Mouse (Mus musculus) thymus, adult 18-20 months (tissue): ENCODE results near the gene Cacna1e.

Experiments used
- DNase-seq, 2 experiments: peaks; one replicate each; pipeline ENCODE4 v3.0.0; 2022; ENCODE audit warnings: mixed read lengths in 2 of 2

Cacna1e gene

DNA sequence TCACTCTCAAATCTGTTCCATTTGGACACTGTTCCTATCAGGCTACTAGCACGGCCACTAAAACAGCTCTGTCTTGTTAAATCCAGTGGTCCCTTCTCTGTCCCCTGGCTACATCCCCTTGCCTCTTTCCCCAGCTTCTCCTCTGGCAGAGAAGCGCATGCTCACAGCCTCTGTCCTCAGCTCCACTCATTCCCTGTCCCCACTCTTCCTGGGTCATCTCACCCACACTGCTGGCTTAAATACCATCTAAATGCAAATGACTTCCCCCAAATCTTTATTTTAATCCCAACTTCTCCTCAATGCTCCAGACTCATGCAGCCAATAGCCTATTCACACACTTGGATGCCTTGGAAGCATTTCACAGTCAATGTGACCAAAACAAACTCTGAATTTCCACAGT lies 407.6 kb downstream of the Cacna1e start:
- DNase-seq: no peak

DNA sequence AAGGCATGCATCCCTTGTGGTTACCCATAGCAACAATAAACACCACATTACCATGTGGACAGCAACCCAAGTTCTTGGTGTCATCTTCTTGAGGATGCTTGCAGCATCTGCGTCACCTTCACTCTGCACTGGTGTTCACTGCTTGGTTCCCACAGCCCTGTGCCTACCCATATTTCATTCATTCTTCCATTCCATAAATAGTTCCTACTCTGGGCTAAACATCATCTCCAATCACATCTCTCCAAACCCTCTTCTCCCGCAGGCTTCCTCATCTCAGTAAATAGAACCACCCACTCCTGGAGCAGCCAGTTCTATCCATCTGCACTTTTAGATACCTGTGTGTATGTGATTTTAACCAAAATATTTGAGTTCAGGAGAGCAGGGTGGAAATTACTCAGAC lies 408.6 kb downstream of the Cacna1e start:
- DNase-seq: no peak

- no peak for DNase-seq
Observed at GRCm38 (mm10) chr1:154474156-154474555, 410.1 kb downstream of the Cacna1e start.

- no peak for DNase-seq
Observed at GRCm38 (mm10) chr1:154467265-154467664, 417.0 kb downstream of the Cacna1e start.

DNA sequence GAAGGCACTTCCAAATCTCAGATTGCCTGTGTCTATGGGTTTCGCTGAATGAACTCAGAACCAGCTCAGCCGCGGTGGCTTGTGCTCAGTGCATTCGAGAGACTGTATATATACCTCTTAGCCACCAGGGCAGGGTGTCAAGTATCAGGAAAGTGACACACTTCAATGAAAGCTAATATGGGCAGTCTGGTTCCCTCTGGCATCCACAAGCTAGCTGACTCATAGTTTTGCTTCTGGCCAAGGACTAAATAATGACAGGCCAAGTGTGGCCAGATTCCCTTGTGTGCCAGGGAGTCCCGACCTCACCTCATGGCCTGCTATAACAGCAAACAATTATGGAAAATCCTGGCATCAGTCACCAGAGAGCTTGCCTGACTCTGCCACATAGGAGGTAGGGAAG lies 422.8 kb downstream of the Cacna1e start:
- DNase-seq: no peak

DNA sequence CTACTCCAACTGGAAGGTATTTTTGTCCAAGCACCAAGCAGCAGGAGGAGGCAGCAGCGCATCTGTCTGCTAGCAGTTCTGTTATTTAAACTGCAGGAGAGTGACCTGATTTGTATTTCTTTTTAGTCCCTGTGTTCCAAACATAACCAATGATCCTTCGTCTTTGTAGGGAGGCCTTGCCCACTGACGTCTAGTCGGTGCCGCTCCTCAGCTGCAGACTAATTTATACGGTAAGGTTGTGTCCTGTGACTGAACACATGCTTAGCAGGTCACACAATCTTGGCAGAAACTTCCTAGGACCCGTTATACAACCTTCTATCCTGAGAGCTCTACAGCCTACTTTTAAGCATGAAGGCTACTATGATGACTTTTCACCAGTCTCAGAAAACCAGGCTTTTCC lies 424.2 kb downstream of the Cacna1e start:
- DNase-seq: no peak

DNA sequence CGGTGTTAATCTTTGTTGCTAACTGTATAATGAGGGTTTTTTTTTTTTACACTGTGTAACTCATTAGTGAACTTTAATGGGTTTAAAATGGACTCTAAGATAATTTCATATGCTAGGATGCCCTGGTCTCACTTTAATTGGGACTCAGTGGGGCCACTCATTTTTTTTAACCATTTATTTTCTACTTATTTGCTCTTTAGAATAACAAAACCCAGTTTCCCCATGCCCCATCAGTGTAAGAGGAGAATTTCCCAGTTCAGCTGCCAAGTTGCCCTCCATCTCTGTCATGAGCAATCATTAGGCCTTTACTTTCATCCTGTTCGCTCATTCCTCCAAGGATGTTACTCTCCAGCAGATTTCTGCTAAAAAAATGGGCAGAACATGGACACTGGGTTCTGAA lies 425.7 kb downstream of the Cacna1e start:
- no peak for DNase-seq

DNA sequence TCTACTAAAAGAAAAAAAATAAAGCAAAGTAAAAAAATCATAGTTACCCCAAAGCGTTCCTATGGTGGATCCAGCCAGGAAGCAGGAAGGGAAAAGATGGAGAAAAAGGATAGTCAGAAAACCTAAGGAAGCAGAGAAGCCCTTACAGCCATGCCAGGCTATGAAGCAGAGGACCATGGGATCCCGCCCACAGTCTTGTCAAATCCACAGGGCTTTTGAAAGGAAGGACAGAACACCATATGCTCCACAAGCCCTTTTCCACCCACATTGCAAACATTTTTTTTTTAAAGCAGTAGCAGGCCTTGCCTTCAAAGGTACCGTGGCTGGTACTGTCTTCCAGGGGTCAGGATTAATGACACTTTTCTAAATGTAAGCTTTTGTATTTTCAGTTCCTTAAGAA lies 433.5 kb downstream of the Cacna1e start:
- DNase-seq: no peak

- DNase-seq: no peak
Observed at GRCm38 (mm10) chr1:154446456-154446855, 437.8 kb downstream of the Cacna1e start.

DNA sequence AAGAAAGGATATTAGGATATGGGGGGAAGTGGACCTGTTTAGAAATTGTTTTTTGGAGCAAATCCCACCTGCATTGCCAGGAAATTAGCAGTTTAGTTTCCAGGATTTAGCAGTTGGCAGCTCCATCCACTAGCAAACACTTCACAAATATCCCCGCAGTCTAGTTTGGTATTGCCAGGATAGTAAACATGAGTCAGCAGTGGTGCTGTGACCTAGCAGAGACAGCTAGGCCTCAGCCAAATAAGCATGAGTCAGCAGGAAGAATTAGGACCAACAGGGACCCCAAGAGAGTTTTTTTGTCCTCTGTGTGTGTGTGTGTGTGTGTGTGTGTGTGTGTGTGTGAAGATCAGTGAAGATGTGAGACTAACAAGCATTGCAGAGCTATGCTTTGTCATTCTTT lies 450.8 kb downstream of the Cacna1e start:
- DNase-seq: no peak

GRCm38 (mm10) chr1:154433112-154433511 lies 451.2 kb downstream of the Cacna1e start:
- DNase-seq: no peak

- no peak for DNase-seq
Observed at GRCm38 (mm10) chr1:154428276-154428675, 456.0 kb downstream of the Cacna1e start.

- no peak for DNase-seq
Observed at GRCm38 (mm10) chr1:154418278-154418677, 466.0 kb downstream of the Cacna1e start.

GRCm38 (mm10) chr1:154416384-154417155 lies 467.7 kb downstream of the Cacna1e start:
- DNase-seq: no peak

DNA sequence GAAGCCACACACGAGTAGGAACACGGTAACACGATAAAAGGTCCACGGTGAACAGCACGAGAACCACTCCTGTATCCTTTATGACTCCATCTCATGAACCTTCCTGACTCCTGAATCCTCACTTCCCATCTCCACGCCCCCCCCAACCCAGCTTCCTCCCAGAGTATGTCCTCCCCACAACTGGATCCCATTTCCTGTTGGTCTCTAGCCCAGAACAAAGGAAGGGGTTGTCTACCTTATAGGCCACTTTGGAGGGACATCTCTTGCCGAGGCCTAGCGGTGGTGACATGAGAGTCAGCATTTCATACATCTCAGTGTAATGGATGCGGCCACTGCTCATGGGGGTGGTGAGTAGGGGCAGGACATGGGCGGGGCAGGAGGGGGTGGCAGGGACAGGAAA lies 468.5 kb downstream of the Cacna1e start:
- no peak for DNase-seq

DNA sequence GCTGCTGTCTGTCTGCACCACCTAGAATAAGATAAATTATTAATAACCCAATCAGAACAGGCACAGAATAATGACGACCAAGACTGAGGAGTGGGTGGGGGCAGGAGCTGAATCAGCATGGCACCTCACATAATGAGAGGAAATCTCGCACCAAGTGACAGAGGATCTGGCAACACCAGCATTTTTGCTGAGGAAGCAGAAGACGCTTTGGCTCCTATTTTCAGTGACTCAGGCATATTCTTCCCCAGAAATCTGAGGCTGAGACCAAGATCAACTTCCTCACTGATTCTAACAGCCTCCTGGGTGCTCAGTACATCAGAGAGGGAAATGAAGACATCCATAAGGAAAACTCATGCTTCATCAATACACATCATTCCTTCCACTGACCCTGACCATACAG lies 471.2 kb downstream of the Cacna1e start:
- no peak for DNase-seq

DNA sequence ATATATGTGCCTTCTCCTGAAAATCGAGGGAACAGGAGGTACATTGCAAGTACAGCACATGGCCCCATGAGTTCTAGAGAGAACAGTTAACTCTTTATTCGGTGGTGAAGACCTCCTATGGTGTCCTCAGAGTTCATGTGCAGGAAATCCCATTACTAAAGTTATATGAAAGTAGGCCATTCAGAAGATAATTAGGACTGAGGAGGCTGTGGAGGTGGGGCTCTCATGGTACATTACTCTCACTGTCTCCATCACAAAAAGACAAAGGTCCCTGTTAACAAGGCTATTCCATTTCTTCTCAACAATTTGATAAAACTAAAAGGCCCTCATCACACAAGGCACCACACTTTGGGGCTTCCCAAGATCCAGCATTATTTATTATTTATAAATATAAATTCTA lies 475.2 kb downstream of the Cacna1e start:
- DNase-seq: no peak

DNA sequence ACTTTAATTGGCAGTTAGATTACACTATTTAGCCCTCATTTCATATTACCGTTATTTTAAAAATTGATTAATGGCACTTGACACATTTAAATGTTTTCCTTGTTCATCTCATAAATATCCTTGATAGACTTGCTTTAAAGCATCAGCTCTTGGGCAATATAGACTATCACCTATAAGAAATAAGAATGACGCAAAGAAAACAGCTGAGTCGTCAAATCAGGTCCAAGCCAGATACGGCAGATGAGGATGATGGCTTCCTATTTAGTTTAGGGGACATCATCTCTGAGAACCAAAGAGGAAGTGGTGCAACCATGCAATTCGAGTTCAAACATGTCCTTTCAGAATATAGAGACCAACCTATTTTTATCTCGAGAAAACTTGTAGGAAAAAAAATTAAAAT lies 492.3 kb downstream of the Cacna1e start:
- no peak for DNase-seq
